Mouse (Mus musculus): Measurements from ENCODE around the gene Tekt3. TPM values are rescaled to one million over a fixed set of nuclear protein-coding genes. Genes with fewer than 3 reads are reported as not detected.

The Tekt3 gene
- polyA plus RNA-seq (2016; fragmentation: Nextera tagmentation; extraction: Ambion mirVana) = 0.12 TPM in 1 of 2 replicates, not detected in the other

GRCm38 (mm10) chr11:63061446-63061845 is at the start of gene Tekt3:
Gene Tekt3, plus strand, starts transcription at chr11:63061654.
- Histone ChIP-seq H3K27ac (no peak within 1 kb of the TSS), H3K9ac (no peak within 1 kb of the TSS), H3K27me3 (no peaks in the 10 kb centered on the region), H3K4me3 (no peak within 1 kb of the TSS), H3K4me1 (peaks cover 4% of the 10 kb centered on the region; the same call in 1 of the 2 replicates), H3K9me3 (no peaks in the 10 kb centered on the region), H3K4me2 (replicated peaks) (peak within 1 kb of the TSS; percentile 34), H3K36me3 (no peaks in the 10 kb centered on the region)
- WGBS = 11% methylated on average over 17 of the region's 17 CpGs
- no peak for ATAC-seq (ENCODE audit: insufficient number of reproducible peaks, insufficient read depth, low FRiP score, low TSS enrichment)

GRCm38 (mm10) chr11:63017327-63018082 is 43.9 kb upstream of the Tekt3 start:
- H3K9me3 ChIP-seq = no peaks in the 10 kb centered on the region
- H3K4me2 ChIP-seq (replicated peaks) = no peak overlapping the region
- H3K27ac ChIP-seq = no peak overlapping the region
- no peaks in the 10 kb centered on the region for H3K36me3 ChIP-seq
- no peak overlapping the region for H3K9ac ChIP-seq
- no peak overlapping the region for H3K4me3 ChIP-seq
- ATAC-seq (ENCODE audit: insufficient number of reproducible peaks, insufficient read depth, low FRiP score, low TSS enrichment) = no peak
- 0 out of 2 replicates have a peak, but pooled peaks cover 13% of the 10 kb centered on the region for H3K4me1 ChIP-seq
- 61% methylated on average over 6 of the region's 6 CpGs for WGBS
- H3K27me3 ChIP-seq = no peaks in the 10 kb centered on the region

DNA sequence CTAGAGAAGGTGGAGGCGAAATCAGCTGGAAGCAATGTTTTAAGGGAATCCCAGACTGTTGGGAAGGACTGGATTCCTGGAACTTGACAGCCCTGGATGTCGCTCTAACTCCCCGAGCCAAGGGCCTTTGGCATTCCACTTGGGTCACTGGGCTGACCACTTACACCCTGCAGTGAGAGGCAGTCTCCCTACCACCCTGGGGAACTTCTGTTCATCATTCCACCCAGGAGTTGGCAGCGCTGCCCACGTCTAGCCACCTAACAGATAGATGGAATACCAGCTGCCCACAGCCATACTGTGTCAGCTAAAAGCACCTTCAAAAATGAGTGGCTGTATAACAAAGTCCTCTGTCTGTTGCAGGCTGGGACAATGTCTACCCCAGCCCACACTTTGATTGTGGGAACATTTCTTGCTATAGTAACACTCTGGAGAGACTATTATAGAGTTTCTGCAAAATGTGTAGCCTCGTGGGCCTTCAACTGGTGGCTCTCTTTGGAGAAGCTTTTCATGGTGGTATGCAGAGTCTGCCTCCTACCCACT is 43.3 kb upstream of the Tekt3 start:
- Histone ChIP-seq H3K27ac (no peak overlapping the region), H3K36me3 (no peaks in the 10 kb centered on the region), H3K4me1 (0 out of 2 replicates have a peak, but pooled peaks cover 13% of the 10 kb centered on the region), H3K9ac (no peak overlapping the region), H3K27me3 (no peaks in the 10 kb centered on the region), H3K4me2 (replicated peaks) (no peak overlapping the region), H3K9me3 (no peaks in the 10 kb centered on the region), H3K4me3 (no peak overlapping the region)
- WGBS = 81% methylated on average over 6 of the region's 6 CpGs
- no peak for ATAC-seq (ENCODE audit: insufficient number of reproducible peaks, insufficient read depth, low FRiP score, low TSS enrichment)

- no peaks in the 10 kb centered on the region for H3K9me3 ChIP-seq
- no peak overlapping the region for H3K27ac ChIP-seq
- no peak overlapping the region for H3K4me3 ChIP-seq
- no peaks in the 10 kb centered on the region for H3K36me3 ChIP-seq
- no peak for ATAC-seq (ENCODE audit: insufficient number of reproducible peaks, insufficient read depth, low FRiP score, low TSS enrichment)
- H3K4me1 ChIP-seq = peaks cover 13% of the 10 kb centered on the region; the same call in 1 of the 2 replicates
- no peak overlapping the region for H3K9ac ChIP-seq
- no peak overlapping the region for H3K4me2 ChIP-seq (replicated peaks)
- H3K27me3 ChIP-seq = no peaks in the 10 kb centered on the region
Observed at GRCm38 (mm10) chr11:63020633-63021032, 40.8 kb upstream of the Tekt3 start.

DNA sequence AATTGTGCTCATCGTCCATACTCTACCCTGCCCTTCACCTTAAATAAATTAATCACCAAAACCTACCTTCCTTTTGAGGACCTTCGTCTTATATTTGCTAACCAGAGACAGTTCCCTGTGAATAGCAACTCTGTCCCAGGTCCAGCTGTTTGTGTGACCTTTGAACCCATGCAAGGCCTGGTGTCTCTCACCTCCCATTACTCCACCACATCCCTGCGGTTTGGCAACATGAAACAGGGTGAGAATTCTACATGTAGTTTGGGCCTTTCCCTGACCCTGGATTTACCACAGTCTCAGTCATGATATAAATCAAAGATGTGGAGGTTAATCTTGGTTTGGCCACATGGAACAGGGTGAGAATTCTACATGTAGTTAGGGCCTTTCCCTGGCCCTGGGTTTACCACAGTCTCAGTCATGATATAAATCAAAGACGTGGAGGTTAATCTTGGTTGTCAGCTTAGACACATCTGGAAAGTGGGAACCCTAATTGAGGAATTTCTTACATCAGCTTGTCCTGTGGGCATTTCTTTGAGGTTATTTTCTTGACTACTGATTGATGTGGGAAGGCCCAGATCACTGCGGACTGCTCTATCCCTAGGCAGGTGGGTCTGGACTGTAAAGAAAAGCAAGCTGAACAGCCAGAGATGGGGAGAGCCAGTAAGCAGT is 40.2 kb upstream of the Tekt3 start:
- H3K9ac ChIP-seq = no peak overlapping the region
- H3K9me3 ChIP-seq = no peaks in the 10 kb centered on the region
- 29% methylated on average over 5 of the region's 5 CpGs for WGBS
- no peak for ATAC-seq (ENCODE audit: insufficient number of reproducible peaks, insufficient read depth, low FRiP score, low TSS enrichment)
- no peak overlapping the region for H3K4me3 ChIP-seq
- H3K27me3 ChIP-seq = no peaks in the 10 kb centered on the region
- H3K36me3 ChIP-seq = no peaks in the 10 kb centered on the region
- no peak overlapping the region for H3K27ac ChIP-seq
- peaks cover 13% of the 10 kb centered on the region; the same call in 1 of the 2 replicates for H3K4me1 ChIP-seq
- H3K4me2 ChIP-seq (replicated peaks) = no peak overlapping the region

DNA sequence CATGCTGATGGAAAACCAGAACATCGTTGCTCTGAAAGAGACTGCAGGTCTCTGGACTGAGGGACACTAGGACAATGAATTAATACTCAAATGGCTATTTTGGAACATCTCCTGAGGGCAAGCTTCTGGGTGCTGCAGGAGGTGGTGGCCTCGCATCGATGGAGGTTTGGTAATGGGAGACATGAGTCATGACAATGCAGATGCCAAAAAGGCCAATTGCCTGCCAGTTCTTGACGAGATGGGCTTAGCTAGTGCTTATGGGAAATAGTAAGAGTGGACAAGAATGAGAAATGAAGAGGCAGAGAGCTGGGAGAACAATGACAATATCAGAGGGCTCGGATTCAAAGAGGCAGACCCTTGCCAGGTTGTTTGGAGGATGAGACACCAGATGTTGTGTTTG is 38.0 kb upstream of the Tekt3 start:
- no peaks in the 10 kb centered on the region for H3K36me3 ChIP-seq
- H3K4me2 ChIP-seq (replicated peaks) = no peak overlapping the region
- no peak overlapping the region for H3K9ac ChIP-seq
- no peaks in the 10 kb centered on the region for H3K9me3 ChIP-seq
- no peak overlapping the region for H3K4me3 ChIP-seq
- peaks cover 17% of the 10 kb centered on the region; the same call in 1 of the 2 replicates for H3K4me1 ChIP-seq
- no peak overlapping the region for H3K27ac ChIP-seq
- ATAC-seq (ENCODE audit: insufficient number of reproducible peaks, insufficient read depth, low FRiP score, low TSS enrichment) = no peak
- no peaks in the 10 kb centered on the region for H3K27me3 ChIP-seq
- WGBS = 75% methylated on average over 5 of the region's 5 CpGs

GRCm38 (mm10) chr11:63024136-63024535 is 37.3 kb upstream of the Tekt3 start:
- WGBS = 38% methylated on average over 2 of the region's 2 CpGs
- no peak for ATAC-seq (ENCODE audit: insufficient number of reproducible peaks, insufficient read depth, low FRiP score, low TSS enrichment)
- Histone ChIP-seq H3K4me1 (peaks cover 15% of the 10 kb centered on the region), H3K4me2 (replicated peaks) (no peak overlapping the region), H3K36me3 (no peaks in the 10 kb centered on the region), H3K4me3 (no peak overlapping the region), H3K27ac (no peak overlapping the region), H3K9ac (no peak overlapping the region), H3K27me3 (no peaks in the 10 kb centered on the region), H3K9me3 (no peaks in the 10 kb centered on the region)

DNA sequence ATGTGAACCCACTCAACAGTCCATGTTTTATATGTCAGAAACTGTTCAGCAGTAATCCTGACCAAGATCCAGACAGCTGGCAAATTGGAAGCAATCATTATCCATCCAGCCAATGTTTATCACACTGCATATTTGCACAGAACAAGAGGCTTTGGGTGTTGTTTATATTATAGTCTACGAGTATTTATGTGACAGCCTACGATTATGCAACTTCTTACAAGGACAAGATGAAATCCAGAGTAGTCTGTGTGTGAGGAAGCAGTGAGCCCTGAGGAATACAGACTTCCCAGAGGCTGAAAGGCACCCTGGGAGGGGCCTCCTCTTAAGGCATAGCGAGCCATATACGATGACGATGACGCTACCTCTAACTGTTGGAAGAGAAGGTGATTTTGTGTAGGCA is 36.0 kb upstream of the Tekt3 start:
- H3K27me3 ChIP-seq = no peaks in the 10 kb centered on the region
- no peaks in the 10 kb centered on the region for H3K9me3 ChIP-seq
- WGBS = 73% methylated on average over 6 of the region's 6 CpGs
- H3K4me1 ChIP-seq = peaks cover 20% of the 10 kb centered on the region
- H3K36me3 ChIP-seq = no peaks in the 10 kb centered on the region
- H3K27ac ChIP-seq = no peak overlapping the region
- H3K4me2 ChIP-seq (replicated peaks) = no peak overlapping the region
- ATAC-seq (ENCODE audit: insufficient number of reproducible peaks, insufficient read depth, low FRiP score, low TSS enrichment) = no peak
- no peak overlapping the region for H3K4me3 ChIP-seq
- no peak overlapping the region for H3K9ac ChIP-seq

DNA sequence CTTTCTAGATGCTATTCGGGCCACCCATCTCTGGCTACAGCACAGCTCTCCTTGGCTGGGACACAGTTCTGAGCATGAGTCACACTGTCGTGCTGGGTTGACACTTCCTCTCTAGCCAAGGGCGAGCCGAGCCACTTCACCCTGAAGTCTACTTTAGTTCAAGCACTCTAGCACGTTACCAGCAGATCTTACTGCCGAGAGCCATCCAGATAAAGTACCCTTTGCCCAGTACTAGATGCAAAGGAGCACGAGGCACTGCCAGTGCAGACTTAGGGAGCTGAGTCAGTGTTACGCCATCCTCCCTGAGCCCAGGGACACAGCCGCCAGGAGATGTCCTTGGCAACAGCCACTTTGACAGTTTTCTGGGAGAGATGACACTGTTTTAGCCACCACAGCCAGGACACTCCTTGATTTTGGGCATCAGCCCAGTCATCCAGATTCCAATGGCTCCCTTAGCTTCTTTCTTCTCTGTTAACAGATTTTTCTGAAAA is 34.8 kb upstream of the Tekt3 start:
- no peaks in the 10 kb centered on the region for H3K36me3 ChIP-seq
- 84% methylated on average over 9 of the region's 9 CpGs for WGBS
- H3K9ac ChIP-seq = no peak overlapping the region
- H3K27ac ChIP-seq = no peak overlapping the region
- no peak for ATAC-seq (ENCODE audit: insufficient number of reproducible peaks, insufficient read depth, low FRiP score, low TSS enrichment)
- no peak overlapping the region for H3K4me3 ChIP-seq
- H3K4me2 ChIP-seq (replicated peaks) = no peak overlapping the region
- no peaks in the 10 kb centered on the region for H3K9me3 ChIP-seq
- H3K27me3 ChIP-seq = no peaks in the 10 kb centered on the region
- H3K4me1 ChIP-seq = peaks cover 14% of the 10 kb centered on the region

GRCm38 (mm10) chr11:63028131-63028530 is 33.3 kb upstream of the Tekt3 start:
- Histone ChIP-seq H3K4me3 (no peak overlapping the region), H3K27me3 (no peaks in the 10 kb centered on the region), H3K27ac (no peak overlapping the region), H3K4me2 (replicated peaks) (no peak overlapping the region), H3K4me1 (peaks cover 12% of the 10 kb centered on the region), H3K9me3 (no peaks in the 10 kb centered on the region), H3K9ac (no peak overlapping the region), H3K36me3 (no peaks in the 10 kb centered on the region)
- no peak for ATAC-seq (ENCODE audit: insufficient number of reproducible peaks, insufficient read depth, low FRiP score, low TSS enrichment)
- 83% methylated on average over 3 of the region's 3 CpGs for WGBS

DNA sequence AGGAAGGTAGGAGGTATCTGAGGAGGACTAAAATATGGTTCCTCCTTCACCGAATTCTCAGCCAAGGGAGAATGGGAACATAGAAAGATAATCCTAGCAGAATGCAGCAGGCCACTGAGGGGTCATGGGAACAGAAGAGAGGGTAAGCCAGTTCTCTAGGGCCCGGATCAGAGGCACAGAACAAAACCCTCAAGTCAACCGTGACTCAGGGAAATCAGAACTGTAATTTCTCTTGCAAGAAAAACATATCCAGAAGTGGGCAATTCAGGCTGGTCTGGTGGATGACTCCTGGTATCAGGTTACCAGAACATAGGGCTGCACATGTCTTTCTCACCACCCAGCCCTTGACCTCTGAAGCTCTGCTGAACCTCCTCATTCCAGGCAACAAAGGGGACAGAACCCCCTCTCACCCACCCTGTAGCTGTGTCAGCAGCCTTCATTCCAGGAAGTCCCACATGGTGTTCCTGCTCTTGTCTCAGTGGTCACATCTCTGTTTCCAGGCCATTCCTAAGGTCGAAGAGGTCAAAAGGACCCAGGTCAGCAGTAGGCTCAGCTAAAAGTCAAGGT is 32.2 kb upstream of the Tekt3 start:
- no peak for ATAC-seq (ENCODE audit: insufficient number of reproducible peaks, insufficient read depth, low FRiP score, low TSS enrichment)
- no peak overlapping the region for H3K27ac ChIP-seq

More for the DNA sequence above, 32.2 kb upstream of the Tekt3 start:
- Histone ChIP-seq H3K4me3 (no peak overlapping the region), H3K4me2 (replicated peaks) (no peak overlapping the region), H3K36me3 (no peaks in the 10 kb centered on the region), H3K27me3 (no peaks in the 10 kb centered on the region), H3K9me3 (no peaks in the 10 kb centered on the region), H3K9ac (no peak overlapping the region), H3K4me1 (peaks cover 12% of the 10 kb centered on the region)
- 41% methylated on average over 4 of the region's 4 CpGs for WGBS

Data from embryonic facial prominence, embryonic 12.5 days (tissue).